Mouse (Mus musculus): ENCODE data around the gene Atg13.

- no peak for TF ChIP-seq CTCF (IDR thresholded peaks at IDR 0.05; ENCODE audit: low read depth)
- TF ChIP-seq EP300 (IDR thresholded peaks at IDR 0.05; ENCODE audit: low read depth) = no peak
These were observed 40.3 kb downstream of the Atg13 start for GRCm38 (mm10) chr2:91670038-91670437.
